Mouse (Mus musculus) kidney, postnatal 14 days (tissue): Measurements from ENCODE around the gene Hoxd10.

Experiments used
- DNase-seq: peaks from one replicate; pipeline ENCODE4 v3.0.0; 2022; ENCODE audit warnings: mixed read lengths

Gene Hoxd10

DNA sequence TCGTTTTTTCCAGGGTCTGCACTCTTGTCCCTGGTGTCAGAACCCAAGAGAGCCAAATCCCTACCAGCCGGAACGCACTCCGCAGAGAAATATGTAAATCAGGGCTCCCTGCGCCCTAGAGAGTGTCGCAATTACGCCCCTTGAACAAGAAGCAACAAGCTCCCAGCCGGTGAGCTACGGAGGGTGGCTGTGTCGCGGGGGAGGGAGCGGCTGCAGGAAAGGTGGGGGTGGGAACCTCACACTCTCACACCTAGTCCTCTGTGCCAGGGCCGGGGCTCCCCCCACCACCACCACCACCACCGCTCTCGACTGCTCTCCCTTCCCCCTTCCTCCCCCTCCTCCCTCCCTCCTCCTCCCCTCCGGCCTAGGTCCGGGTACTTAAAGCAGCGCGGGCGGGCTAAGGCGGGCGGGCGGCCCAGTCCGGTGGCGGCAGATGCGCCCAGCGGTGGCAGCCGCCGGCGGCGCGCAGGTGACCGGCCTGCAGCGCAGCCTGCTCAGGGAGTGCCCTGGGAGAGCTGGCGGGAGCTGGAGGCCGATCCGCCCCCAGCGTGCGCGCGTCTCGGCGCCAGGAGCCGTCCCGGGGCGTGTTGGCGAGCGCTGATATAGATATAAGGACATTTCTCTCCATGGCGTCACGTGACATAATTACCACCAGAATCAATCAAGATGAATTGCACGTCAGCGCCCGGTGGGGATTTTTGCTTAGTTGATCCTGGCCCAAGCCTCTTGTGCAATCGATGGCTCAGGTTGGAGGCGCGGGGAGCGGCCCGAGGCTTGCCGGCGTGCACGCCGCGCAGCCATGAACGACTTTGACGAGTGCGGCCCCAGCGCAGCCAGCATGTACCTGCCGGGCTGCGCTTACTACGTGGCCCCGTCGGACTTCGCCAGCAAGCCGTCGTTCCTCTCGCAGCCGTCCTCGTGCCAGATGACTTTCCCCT, 9.9 kb upstream of the Hoxd10 start:
- DNase-seq: peak; percentile 64

DNA sequence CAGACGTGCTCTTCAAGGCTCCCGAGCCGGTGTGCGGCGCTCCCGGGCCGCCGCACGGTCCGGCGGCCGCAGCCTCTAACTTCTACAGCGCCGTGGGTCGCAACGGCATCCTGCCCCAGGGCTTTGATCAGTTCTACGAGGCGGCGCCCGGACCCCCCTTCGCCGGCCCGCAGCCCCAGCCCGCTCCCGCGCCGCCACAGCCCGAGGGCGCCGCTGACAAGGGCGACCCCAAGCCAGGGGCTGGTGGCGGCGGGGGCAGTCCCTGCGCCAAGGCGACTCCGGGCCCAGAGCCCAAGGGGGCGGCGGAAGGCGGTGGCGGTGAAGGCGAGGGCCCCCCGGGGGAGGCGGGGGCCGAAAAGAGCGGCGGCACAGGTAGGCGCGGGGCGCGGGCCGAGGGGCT, 8.9 kb upstream of the Hoxd10 start:
- peak; percentile 33 for DNase-seq

DNA sequence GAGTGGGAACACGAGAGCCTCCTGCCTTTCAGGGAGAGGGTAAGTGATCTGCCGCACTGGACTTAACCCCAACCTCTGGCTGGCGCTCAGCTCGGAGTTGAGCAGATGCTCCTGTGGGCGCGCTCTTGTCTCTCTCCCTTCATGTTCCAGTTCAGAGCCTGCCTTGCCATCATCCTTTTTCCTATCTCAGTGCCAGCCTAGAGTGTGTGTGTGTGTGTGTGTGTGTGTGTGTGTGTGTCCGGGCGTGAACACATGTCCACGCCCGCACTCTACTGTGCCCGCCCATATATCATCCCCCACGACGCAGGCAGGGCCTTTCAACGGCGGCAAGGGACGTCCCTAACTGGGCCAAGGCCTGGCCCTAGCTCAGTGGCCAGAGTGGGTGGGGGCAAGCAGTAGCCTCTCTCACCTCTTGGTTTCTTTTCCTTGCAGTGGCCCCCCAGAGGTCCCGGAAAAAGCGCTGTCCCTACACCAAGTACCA, 8.2 kb upstream of the Hoxd10 start:
- DNase-seq: peak; percentile 63

DNA sequence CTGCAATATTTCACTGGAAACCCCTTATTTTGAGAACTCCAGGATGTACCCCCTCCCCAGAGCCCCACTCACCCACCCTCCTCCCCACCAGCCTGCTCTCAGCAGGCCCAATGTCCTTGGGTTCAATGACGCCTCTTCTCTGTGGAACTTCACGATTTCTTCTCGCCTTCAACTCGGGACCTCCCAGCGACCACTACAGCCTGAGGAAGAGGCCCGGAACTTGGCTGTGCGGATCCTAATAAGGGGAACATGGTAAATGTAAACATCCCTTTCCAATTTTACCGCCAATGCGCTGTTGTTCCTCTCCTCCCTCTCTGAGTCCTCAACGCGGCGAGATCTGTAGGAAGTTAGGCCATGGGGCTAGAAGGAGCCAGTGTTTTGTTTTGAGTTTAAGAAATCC, 7.6 kb upstream of the Hoxd10 start:
- no peak for DNase-seq

DNA sequence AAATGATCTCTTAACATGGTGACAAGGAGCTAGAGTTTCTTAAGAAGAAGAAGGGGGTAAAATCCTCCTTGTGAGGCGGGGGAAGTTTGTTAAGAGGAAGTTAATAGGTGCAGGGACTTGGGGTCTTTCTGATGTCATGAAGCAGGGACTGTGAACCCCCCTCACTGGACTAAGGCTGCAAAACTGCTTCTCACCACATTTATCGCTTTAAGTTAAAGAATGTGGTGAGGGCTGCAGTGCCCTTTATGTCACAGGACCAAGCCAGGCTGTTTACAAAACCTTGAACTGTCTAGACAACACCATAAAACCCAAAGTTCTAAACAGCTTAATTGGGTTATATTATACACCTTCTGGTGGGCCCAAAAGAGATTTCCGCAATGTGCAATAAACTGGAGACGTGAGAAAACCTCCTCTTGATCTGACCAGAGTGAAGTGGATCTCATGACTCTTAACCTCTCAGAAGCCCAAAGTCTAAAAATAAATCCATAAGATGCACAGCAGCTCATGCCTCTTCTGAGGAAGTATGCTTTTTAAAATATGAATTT, 6.6 kb upstream of the Hoxd10 start:
- DNase-seq: no peak

DNA sequence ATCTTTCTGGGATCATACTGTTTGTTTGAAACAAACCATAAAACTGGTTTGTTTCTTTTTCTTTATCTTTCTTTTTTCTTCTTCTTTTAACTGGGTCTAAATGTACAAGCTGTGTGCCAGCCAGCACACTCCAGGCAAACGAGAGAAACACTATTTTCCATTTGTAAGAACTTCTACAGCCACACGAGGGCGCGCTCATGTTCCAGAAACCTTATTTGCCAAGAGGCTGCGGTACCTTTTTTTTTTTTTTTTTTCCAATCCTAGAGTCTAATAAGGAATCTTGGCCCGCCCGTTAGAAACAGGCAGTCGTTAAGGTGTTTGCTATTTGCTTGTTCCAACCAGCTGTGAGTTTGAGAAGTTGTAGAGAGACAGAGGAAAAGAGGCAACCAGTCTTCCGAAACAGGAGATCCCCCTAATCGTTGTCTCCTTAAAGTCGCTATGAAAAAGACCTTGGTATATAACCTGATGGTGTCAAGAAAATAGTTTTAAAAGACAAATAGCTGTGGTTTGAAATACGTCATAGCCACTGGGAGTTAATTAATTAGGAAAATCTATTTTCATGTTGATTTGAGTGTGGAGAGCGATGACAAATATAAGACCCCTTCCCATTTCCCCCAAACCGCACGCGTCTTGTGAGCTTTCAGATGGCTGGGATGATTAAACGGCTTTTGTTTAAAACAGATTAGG, 5.3 kb upstream of the Hoxd10 start:
- DNase-seq: peak; percentile 92

DNA sequence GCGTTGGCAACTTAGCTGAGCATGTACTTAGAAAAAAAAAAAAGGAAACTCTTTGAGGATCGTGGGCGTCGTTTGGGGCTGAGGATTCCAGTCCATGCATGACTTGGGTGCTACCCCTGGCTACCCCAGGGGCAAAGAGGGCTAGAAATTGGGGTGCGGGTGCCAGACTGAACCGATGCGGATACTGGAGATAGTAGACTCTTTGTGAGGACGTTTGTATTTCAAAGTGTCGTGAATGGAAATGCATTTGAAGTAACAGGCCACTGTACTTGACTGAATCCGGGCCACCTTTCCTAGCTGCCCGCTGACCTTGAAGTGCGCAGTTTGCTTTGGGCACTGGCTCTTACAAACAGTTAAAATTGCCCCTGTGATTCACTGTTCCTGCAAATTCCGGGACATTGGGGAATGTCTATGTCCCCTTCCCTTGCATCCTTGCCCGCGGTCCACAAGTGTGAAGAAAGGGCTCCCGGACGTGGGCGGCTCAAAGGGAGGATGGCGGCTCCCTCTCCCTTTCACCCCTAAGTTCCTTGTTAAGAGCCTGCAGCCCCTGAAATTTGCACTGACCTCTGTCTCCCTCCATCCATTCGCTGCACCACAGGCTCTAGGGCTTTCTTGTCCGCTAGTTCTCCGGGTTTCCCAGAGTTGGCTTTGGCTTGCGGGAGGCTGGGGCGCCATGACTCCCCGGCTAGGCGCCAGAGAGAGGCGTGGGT, 4.6 kb upstream of the Hoxd10 start:
- DNase-seq: no peak

DNA sequence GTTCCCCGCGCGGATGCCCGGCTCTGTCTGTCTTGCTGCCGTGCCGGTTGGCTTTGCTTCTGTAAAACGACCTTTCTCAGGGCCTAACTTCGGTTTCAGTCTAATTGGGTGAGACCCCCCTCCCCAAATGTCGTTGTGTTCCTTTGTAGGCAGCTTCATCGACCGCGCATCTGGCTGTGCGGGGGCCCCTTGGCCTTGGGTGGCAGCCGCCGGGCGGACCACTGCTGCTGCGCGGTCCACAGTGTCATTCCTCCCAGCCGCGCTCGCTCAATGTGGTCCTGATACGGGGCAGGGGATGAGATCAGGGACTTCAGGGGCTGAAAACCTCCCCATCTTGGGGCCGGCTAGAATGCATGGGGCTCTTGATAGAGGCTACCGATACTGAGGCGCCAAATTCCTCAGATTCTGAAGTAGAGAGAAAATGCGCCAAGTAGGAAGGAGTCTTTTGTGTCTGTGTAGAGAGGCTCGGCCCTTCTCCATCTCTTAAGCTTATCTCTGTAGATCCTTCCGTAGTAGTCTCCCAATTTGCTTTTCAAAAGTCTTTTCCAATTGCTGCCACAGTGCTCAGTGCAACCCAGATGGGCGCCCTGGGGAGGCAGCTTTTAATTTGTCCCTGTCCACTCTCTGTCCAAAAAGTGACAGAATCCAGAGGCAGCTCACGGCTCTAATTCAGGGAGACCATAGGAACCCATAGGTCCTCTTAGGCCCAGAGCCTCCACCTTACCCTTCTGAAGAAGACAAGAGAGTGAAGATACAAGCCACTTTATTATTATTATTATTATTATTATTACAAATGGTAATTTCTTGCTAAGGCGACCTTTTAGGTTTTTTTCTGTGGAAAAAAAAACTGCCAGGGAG, 3.8 kb upstream of the Hoxd10 start:
- DNase-seq: peak; percentile 43

DNA sequence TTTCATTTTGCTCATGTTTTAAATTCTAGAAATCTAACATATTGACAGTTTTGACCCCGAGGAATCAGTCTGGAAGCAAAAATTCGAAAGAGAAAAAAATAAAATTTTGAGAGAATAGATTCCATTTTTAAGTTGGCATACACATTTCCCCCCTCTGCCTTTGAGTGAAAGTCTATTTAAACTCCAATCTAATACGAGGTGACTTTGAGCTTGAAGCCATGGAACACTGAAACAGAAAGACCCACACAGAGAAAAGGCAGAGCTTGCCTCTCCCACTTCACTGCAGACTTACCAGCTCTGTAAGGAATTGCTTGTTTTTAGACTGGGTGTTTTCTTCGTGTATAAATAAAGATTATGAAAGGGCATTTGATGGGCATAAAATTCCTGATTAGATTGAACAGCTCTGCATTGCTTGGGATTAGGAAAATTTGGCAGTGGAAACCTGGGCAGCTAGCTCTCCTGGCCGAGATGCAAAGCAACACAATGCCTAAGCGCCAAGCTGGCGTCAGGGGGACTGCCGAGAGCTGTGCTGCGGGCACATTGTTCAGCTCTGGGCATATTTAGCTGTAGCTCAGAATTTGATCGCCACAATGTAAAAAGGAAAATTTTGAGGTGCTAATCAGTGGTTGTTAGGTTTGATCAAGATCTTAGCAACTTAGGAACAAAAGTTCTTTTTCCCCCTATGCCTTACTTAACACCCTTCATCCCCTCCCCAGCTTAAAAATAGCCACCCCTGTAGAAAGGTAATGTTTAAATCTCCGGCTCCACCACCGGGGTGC, 2.7 kb upstream of the Hoxd10 start:
- DNase-seq: no peak

DNA sequence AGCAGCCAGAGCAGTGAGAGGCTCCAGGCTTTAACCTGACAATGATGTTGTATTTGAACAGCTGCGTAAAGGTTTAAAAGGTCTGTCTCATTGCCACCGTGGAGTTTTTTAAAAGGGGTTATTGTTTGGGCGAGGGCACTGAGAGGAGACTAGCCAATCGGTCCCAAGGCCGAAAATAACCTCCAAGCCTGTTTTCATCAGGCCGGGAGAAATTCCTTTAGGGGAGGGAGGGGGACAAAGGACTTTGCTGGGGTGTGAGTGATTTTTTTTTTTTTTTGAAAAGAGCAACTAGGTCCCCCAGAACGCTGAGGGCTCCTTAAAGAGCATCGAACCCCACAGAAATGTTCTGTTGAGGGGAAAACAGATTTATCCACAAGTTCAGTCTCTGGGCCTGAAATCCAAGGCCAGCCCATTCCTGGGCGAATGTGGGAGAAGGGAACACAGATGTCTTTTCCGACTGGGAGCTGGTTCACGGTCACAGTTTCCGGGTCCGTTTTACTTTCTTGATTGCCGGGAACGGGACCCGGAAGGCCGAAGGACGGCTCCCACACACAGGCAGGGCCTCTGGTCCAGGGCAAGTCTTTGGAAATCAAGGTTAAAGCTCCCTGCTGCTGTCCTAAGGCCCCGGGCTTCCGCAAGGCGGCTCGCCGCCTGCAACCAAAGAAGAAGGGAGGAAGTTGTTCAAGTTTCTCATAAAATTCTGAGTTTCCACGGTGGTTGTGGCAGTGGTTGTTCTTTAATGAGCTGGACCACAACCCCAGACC, 2.0 kb upstream of the Hoxd10 start:
- peak; percentile 60 for DNase-seq

DNA sequence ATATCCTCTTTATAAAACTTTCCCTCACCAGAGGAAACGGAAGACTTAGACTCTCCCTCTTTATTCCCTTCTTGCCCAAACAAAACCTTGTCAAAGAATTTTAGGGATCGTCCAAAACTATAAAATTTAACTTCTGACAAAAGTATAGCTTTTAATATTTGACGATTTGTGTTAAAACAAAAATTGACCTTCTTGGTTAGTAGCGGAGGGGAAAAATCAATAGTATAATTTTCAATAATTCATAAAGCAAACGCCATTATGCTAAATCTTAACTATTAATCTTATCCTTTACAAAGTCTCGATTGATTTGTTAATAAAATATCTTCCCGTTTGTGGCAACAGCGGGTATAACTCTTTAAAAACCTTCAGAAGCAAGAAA, 1.4 kb upstream of the Hoxd10 start:
- DNase-seq: no peak

DNA sequence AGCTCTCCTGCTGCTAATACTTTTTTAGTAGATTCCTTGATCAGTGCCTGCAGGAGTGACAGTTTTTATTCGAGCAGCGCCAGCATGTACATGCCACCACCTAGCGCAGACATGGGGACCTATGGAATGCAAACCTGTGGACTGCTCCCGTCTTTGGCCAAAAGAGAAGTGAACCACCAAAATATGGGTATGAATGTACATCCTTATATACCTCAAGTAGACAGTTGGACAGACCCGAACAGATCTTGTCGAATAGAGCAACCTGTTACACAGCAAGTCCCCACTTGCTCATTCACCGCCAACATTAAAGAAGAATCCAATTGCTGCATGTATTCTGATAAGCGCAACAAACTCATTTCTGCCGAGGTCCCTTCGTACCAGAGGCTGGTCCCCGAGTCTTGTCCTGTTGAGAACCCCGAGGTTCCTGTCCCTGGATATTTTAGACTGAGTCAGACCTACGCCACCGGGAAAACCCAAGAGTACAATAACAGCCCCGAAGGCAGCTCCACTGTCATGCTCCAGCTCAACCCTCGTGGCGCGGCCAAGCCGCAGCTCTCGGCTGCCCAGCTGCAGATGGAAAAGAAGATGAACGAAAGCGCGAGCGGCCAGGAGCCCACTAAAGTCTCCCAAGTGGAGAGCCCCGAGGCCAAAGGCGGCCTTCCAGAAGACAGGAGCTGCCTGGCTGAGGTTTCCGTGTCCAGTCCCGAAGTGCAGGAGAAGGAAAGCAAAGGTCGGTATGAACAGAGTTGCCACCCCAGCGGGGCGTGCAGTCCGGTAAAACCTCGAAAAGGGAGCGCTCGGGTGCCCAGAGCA, 477 bp downstream of the Hoxd10 start:
- DNase-seq: peak; percentile 37

DNA sequence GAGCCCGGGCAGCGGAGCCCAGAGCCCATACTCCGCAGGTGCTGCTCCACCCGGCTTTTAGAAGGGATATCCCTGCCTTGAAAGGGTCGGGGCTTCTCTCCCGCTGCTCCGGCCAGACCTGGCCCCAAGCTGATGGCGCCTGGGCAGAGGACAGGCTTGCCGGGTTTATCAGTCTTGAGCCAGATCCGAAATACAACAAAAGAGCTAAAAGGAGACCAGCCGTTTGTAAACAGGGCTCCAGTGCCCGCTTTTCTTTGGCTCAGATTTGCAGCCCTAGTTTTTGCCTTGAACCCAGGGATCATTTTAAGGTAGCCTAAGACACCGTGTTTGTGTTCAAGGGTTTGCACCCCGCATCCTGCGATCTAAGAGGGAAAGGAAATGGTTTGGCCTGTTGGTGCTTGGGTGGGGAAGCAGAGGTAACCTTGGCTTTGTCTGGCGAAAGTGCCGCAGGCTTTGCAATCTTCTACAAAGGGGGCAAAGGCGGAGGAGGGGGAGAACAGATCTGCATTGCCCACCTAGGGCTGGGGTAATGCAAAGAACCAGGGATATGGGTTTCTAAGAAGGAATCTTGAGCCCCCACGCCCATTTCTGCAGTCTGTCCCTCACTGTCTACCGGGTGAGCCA, 1.2 kb downstream of the Hoxd10 start:
- no peak for DNase-seq

DNA sequence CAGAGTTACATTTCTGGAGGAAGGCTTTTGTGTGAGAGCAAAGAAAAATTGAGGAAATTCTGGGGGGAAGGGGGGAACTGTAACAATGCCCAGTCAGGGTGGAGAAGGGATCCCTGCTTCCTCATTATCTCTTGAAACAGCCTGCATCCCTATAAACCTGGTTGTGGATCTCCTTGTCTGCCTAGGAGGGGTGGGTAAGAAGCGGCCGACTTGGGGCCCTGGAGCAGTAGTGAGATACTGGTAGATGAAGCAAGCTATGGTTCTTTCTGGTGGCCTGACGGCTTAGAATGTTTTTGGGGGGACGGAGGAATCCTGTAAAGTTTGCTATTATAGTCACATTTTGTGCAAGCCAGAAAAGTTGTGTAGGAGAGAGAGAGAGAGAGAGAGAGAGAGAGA, 1.7 kb downstream of the Hoxd10 start:
- DNase-seq: no peak

DNA sequence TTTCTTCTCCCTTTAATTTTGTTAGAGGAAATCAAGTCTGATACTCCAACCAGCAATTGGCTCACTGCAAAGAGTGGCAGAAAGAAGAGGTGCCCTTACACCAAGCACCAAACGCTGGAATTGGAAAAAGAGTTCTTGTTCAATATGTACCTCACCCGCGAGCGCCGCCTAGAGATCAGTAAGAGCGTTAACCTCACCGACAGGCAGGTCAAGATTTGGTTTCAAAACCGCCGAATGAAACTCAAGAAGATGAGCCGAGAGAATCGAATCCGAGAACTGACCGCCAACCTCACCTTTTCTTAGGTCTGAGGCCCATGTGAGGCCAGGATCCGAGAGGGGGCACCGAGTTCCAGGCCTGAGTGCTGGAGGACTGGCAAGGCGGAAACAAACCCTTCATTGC, 2.3 kb downstream of the Hoxd10 start:
- peak; percentile 81 for DNase-seq

DNA sequence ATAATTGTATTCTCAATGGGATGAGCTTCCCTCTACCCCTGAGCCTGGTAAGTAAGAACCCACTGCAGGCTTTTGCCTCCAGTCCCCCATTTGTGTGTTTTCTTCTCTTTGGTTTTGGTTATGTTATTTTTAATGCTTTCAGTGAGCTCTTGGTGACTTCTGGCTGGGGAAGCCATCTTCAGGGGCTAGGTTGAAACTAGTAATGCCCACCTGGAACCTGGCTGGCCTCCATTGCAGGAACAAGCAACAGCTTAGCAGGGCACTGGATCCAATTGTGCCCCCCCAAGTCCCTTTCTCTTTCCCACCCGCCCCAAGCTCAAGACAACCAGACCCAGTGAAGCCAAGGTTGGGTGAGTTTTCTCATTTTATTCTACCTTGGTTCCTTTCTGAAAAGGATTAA, 3.7 kb downstream of the Hoxd10 start:
- no peak for DNase-seq

DNA sequence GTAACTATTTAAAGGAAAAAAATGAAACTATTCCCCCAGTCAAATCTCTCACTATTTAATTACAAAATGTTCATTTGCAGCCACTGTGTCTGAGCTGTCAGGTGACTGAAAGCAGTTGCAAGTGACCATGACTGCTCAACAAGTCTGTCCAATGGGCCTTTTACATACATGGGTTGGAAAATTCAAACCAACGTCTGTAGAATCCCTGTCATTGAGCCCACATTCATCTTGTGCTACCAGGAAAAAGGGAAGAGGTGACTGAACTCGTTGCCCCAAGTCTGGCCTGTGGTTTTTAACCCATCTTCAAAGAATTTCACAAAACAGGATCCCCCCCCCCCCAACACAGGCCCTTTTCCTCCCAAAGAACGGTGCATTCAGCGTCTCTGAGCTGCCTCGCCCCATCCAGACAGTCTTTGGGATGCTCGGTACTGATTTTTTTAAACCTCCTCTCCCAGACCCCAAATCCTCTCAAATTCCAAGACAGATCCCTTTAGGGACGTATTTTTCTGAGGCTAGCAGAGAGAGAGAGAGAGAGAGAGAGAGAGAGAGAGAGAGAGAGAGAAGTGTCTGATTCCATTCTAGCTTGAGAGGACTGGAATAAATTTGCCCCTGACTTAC, 4.2 kb downstream of the Hoxd10 start:
- DNase-seq: no peak

DNA sequence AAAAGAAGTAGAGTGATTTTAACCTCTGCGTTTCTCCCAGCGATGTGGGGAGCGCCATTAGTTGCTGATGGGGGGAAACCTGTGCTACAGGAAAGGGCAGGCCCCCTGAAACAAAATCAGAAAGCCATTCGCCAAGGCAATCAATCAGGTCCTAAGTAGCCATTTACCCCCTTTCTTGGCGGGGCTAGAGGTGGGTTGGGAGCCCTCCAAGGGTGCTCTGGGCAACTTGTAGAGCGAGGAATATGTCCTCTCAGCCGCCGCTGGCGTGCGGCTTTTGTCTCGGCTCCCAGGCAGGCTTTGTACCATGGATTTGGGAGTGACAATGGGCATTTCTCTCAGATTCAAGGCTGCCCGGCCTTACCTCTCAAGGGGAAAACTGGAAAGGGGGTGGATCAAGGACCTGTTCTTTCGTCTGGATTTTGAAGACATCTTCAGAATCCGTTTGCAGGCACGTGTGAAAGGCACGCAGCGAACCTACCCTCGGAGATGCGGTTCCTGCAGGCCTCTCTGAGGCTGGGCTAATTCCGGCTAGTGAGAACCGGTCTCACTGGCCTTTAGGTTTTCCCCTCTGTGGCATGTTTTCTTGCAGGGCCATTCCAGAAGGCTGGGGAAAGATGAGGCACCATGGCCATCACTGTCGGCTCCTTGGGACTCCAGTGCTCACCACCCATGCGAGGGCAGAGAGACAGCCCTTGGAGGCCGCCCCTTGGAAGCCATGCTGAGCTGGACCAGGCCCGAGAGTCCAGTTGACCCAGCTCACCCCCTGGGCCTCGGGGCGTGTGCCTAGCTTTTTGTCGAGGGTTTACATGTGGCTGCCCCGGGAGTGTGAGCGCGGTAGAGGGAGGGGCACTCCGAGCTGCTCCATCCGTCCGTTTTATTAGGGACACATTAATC, 5.0 kb downstream of the Hoxd10 start:
- peak; percentile 69 for DNase-seq
